Mouse (Mus musculus) midbrain, embryonic 13.5 days (tissue): ENCODE results near the gene Pax6. TPM values are rescaled to one million over a fixed set of nuclear protein-coding genes. Genes with fewer than 3 reads are reported as not detected.
A peak's percentile ranks its signal among the peaks of the same experiment; 100 is the strongest.

Experiments
- ATAC-seq: fragments of 200-750 bp; cut with Nextera tagmentation; 2 replicates; pipeline ENCODE4 v1.8.0; 2017; ENCODE audit warnings: mild to moderate bottlenecking, moderate TSS enrichment, moderate library complexity
- H3K27ac ChIP-seq: fragments of 300-500 bp; sonication (generic); 2 replicates; pipeline ENCODE4 v1.5.1; 2015; ENCODE audit warnings: inconsistent platforms, mild to moderate bottlenecking, moderate library complexity
- H3K27me3 ChIP-seq: fragments of 300-500 bp; sonication (generic); 2 replicates; pipeline ENCODE4 v1.6.1; 2015; ENCODE audit warnings: mild to moderate bottlenecking, inconsistent platforms
- H3K36me3 ChIP-seq: fragments of 300-500 bp; sonication (generic); 2 replicates; pipeline ENCODE4 v1.6.1; 2015; ENCODE audit warnings: mild to moderate bottlenecking, inconsistent platforms
- H3K4me1 ChIP-seq: fragments of 300-500 bp; sonication (generic); replicated peaks from 2 replicates; pipeline ENCODE4 v1.6.1; 2015; ENCODE audit warnings: inconsistent platforms
- H3K4me2 ChIP-seq: fragments of 300-500 bp; sonication (generic); replicated peaks from 2 replicates; pipeline ENCODE4 v1.6.1; 2015; ENCODE audit warnings: moderate library complexity, mild to moderate bottlenecking, inconsistent platforms
- H3K4me3 ChIP-seq: fragments of 300-500 bp; sonication (generic); replicated peaks from 2 replicates; pipeline ENCODE4 v1.5.1; 2015; ENCODE audit warnings: mild to moderate bottlenecking, inconsistent platforms
- H3K9ac ChIP-seq: fragments of 300-500 bp; sonication (generic); replicated peaks from 2 replicates; pipeline ENCODE4 v1.6.1; 2015; ENCODE audit warnings: mild to moderate bottlenecking, inconsistent platforms
- H3K9me3 ChIP-seq: fragments of 300-500 bp; sonication (generic); 2 replicates; pipeline ENCODE4 v1.6.1; 2016; ENCODE audit warnings: mild to moderate bottlenecking, inconsistent platforms
- WGBS: fragments of 180-500 bp; shearing (Covaris S2); methylation state at CpG from one replicate; pipeline ENCODE4 v1.1.7; 2015; 5-methylcytosine and 5-hydroxymethylcytosine counted together
- polyA plus RNA-seq: library from polyadenylated mRNA; unstranded; fragments of >200 nt; fragmentation: Nextera tagmentation; extraction: Ambion mirVana; gene quantifications from 2 replicates; pipeline ENCODE4 v1.2.1, GENCODE M21; 2015

The Pax6 gene
- polyA plus RNA-seq, result 39.9 and 40.9 TPM in 2 replicates

GRCm38 (mm10) chr2:105668271-105669270 lies at the start of gene Pax6:
Gene Pax6 (plus strand): TSS chr2:105668900.
- peaks cover 34% of the 10 kb centered on the region for H3K4me1 ChIP-seq
- H3K4me2 ChIP-seq, result peak within 1 kb of the TSS; percentile 62
- H3K4me3 ChIP-seq, result peak within 1 kb of the TSS; percentile 49
- ATAC-seq, result peak; percentile 48; the same call in 1 of the 2 replicates
- H3K9me3 ChIP-seq, result no peaks in the 10 kb centered on the region
- under 1% methylated on average over 44 of the region's 44 CpGs for WGBS
- 0 out of 2 replicates have a peak within 1 kb of the TSS, but pooled peaks have one; percentile 26 for H3K27ac ChIP-seq
- no peaks in the 10 kb centered on the region for H3K36me3 ChIP-seq
- peak within 1 kb of the TSS; percentile 46 for H3K9ac ChIP-seq
- peaks cover 100% of the 10 kb centered on the region for H3K27me3 ChIP-seq

GRCm38 (mm10) chr2:105648933-105649332 lies 19.8 kb upstream of the Pax6 start:
- Histone ChIP-seq H3K27ac (no peak overlapping the region), H3K27me3 (peaks cover 62% of the 10 kb centered on the region), H3K36me3 (no peaks in the 10 kb centered on the region), H3K4me2 (no peak overlapping the region), H3K4me1 (no peaks in the 10 kb centered on the region), H3K9me3 (no peaks in the 10 kb centered on the region), H3K4me3 (no peak overlapping the region), H3K9ac (no peak overlapping the region)
- WGBS, result 93% methylated on average over 2 of the region's 2 CpGs
- no peak for ATAC-seq

GRCm38 (mm10) chr2:105656456-105656855 lies 12.2 kb upstream of the Pax6 start:
- no peak for ATAC-seq

GRCm38 (mm10) chr2:105659350-105659749 lies 9.3 kb upstream of the Pax6 start:
- Histone ChIP-seq H3K27me3 (peaks cover 97% of the 10 kb centered on the region), H3K4me3 (no peak overlapping the region)

More at GRCm38 (mm10) chr2:105656456-105656855, 12.2 kb upstream of the Pax6 start:
- no peak overlapping the region for H3K9ac ChIP-seq
- peaks cover 16% of the 10 kb centered on the region for H3K4me1 ChIP-seq
- no peak overlapping the region for H3K27ac ChIP-seq
- H3K36me3 ChIP-seq, result no peaks in the 10 kb centered on the region
- peaks cover 97% of the 10 kb centered on the region for H3K27me3 ChIP-seq
- no peak overlapping the region for H3K4me2 ChIP-seq
- 89% methylated on average over 8 of the region's 8 CpGs for WGBS
- H3K4me3 ChIP-seq, result no peak overlapping the region
- no peaks in the 10 kb centered on the region for H3K9me3 ChIP-seq

GRCm38 (mm10) chr2:105659926-105660873 lies 8.5 kb upstream of the Pax6 start:
- under 1% methylated on average over 41 of the region's 41 CpGs for WGBS
- ATAC-seq, result peak; percentile 78
- H3K4me1 ChIP-seq, result peaks cover 16% of the 10 kb centered on the region
- H3K27me3 ChIP-seq, result peaks cover 97% of the 10 kb centered on the region
- H3K4me3 ChIP-seq, result peak overlapping the region; percentile 17
- H3K27ac ChIP-seq, result no peak overlapping the region
- peak overlapping the region; percentile 30 for H3K4me2 ChIP-seq
- H3K9me3 ChIP-seq, result no peaks in the 10 kb centered on the region
- no peaks in the 10 kb centered on the region for H3K36me3 ChIP-seq
- no peak overlapping the region for H3K9ac ChIP-seq

More at GRCm38 (mm10) chr2:105659350-105659749, 9.3 kb upstream of the Pax6 start:
- no peaks in the 10 kb centered on the region for H3K36me3 ChIP-seq
- peaks cover 16% of the 10 kb centered on the region for H3K4me1 ChIP-seq
- peak overlapping the region; percentile 30 for H3K4me2 ChIP-seq
- ATAC-seq, result peak; percentile 18; the same call in 1 of the 2 replicates
- WGBS, result 9% methylated on average over 9 of the region's 9 CpGs
- no peak overlapping the region for H3K27ac ChIP-seq
- no peaks in the 10 kb centered on the region for H3K9me3 ChIP-seq
- no peak overlapping the region for H3K9ac ChIP-seq

GRCm38 (mm10) chr2:105660874-105661622 lies 7.7 kb upstream of the Pax6 start:
- Histone ChIP-seq H3K4me2 (peak overlapping the region; percentile 30), H3K4me3 (peak overlapping the region; percentile 17; the same call in 1 of the 2 replicates)
- peak; percentile 21; the same call in 1 of the 2 replicates for ATAC-seq

GRCm38 (mm10) chr2:105661623-105662066 lies 7.1 kb upstream of the Pax6 start:
- Histone ChIP-seq H3K4me3 (no peak overlapping the region), H3K9ac (no peak overlapping the region), H3K4me1 (peaks cover 17% of the 10 kb centered on the region), H3K27ac (no peak overlapping the region), H3K9me3 (no peaks in the 10 kb centered on the region), H3K36me3 (no peaks in the 10 kb centered on the region), H3K27me3 (peaks cover 99% of the 10 kb centered on the region), H3K4me2 (0 out of 2 replicates have a peak overlapping the region, but pooled peaks have one; percentile 5)
- WGBS, result 2% methylated on average over 17 of the region's 18 CpGs
- ATAC-seq, result no peak

More at GRCm38 (mm10) chr2:105660874-105661622, 7.7 kb upstream of the Pax6 start:
- Histone ChIP-seq H3K27ac (no peak overlapping the region), H3K9ac (no peak overlapping the region), H3K27me3 (peaks cover 98% of the 10 kb centered on the region), H3K4me1 (peaks cover 16% of the 10 kb centered on the region), H3K36me3 (no peaks in the 10 kb centered on the region), H3K9me3 (no peaks in the 10 kb centered on the region)
- under 1% methylated on average over 26 of the region's 26 CpGs for WGBS

- Histone ChIP-seq H3K9ac (no peak overlapping the region), H3K27me3 (peaks cover 99% of the 10 kb centered on the region), H3K9me3 (no peaks in the 10 kb centered on the region), H3K36me3 (no peaks in the 10 kb centered on the region), H3K4me3 (no peak overlapping the region), H3K4me2 (no peak overlapping the region), H3K4me1 (peaks cover 22% of the 10 kb centered on the region), H3K27ac (no peak overlapping the region)
- 5% methylated on average over 16 of the region's 16 CpGs for WGBS
- ATAC-seq, result no peak
Measured at GRCm38 (mm10) chr2:105662121-105662520, 6.6 kb upstream of the Pax6 start.

- WGBS, result 2% methylated on average over 7 of the region's 7 CpGs
- Histone ChIP-seq H3K27ac (no peak overlapping the region), H3K36me3 (no peaks in the 10 kb centered on the region), H3K4me3 (no peak overlapping the region), H3K27me3 (peaks cover 99% of the 10 kb centered on the region), H3K4me2 (no peak overlapping the region), H3K4me1 (peaks cover 26% of the 10 kb centered on the region), H3K9ac (no peak overlapping the region), H3K9me3 (no peaks in the 10 kb centered on the region)
- ATAC-seq, result no peak
Measured at GRCm38 (mm10) chr2:105662606-105663005, 6.1 kb upstream of the Pax6 start.

GRCm38 (mm10) chr2:105663101-105663511 lies 5.6 kb upstream of the Pax6 start:
- Histone ChIP-seq H3K9ac (no peak overlapping the region), H3K36me3 (no peaks in the 10 kb centered on the region), H3K4me1 (peaks cover 28% of the 10 kb centered on the region), H3K4me3 (no peak overlapping the region), H3K9me3 (no peaks in the 10 kb centered on the region), H3K27me3 (peaks cover 100% of the 10 kb centered on the region), H3K4me2 (no peak overlapping the region), H3K27ac (no peak overlapping the region)
- no peak for ATAC-seq
- 6% methylated on average over 10 of the region's 10 CpGs for WGBS

GRCm38 (mm10) chr2:105664996-105665395 lies 3.7 kb upstream of the Pax6 start:
- H3K9me3 ChIP-seq, result no peaks in the 10 kb centered on the region
- peaks cover 37% of the 10 kb centered on the region for H3K4me1 ChIP-seq
- no peak for ATAC-seq
- no peak overlapping the region for H3K9ac ChIP-seq
- no peak overlapping the region for H3K27ac ChIP-seq
- H3K36me3 ChIP-seq, result no peaks in the 10 kb centered on the region
- H3K27me3 ChIP-seq, result peaks cover 100% of the 10 kb centered on the region
- H3K4me2 ChIP-seq, result no peak overlapping the region
- WGBS, result 6% methylated on average over 5 of the region's 5 CpGs
- no peak overlapping the region for H3K4me3 ChIP-seq
